Mouse (Mus musculus): Measurements from ENCODE around the gene Gpx4.

Gpx4 gene

GRCm38 (mm10) chr10:80103032-80103431, 56.1 kb downstream of the Gpx4 start:
- DNase-seq (ENCODE audit: low read depth, low spot score): no peak

GRCm38 (mm10) chr10:80104181-80104580, 57.2 kb downstream of the Gpx4 start:
- no peak for DNase-seq (ENCODE audit: low read depth, low spot score)

- DNase-seq (ENCODE audit: low read depth, low spot score): no peak
These were observed 58.5 kb downstream of the Gpx4 start, which contains the start of gene Sbno2 for GRCm38 (mm10) chr10:80105460-80105859. Sbno2 (minus strand) TSS chr10:80105571.

- DNase-seq (ENCODE audit: low read depth, low spot score): no peak
These were observed 59.0 kb downstream of the Gpx4 start for GRCm38 (mm10) chr10:80105926-80106325.
